Mouse (Mus musculus) midbrain, embryonic 15.5 days (tissue): ENCODE results near the gene Trp53bp1. TPM values are rescaled to one million over a fixed set of nuclear protein-coding genes. Genes with fewer than 3 reads are reported as not detected.
A peak's percentile ranks its signal among the peaks of the same experiment; 100 is the strongest.

Source experiments
- ATAC-seq: fragments of 200-750 bp; cut with Nextera tagmentation; replicated peaks from 2 replicates; pipeline ENCODE4 v1.8.0; 2017; ENCODE audit warnings: moderate TSS enrichment
- H3K27ac ChIP-seq: fragments of 300-500 bp; sonication (generic); 2 replicates; pipeline ENCODE4 v1.5.1; 2015; ENCODE audit warnings: mild to moderate bottlenecking, inconsistent platforms
- H3K27me3 ChIP-seq: fragments of 300-500 bp; sonication (generic); replicated peaks from 2 replicates; pipeline ENCODE4 v1.6.1; 2015; ENCODE audit warnings: inconsistent platforms
- H3K36me3 ChIP-seq: fragments of 300-500 bp; sonication (generic); replicated peaks from 2 replicates; pipeline ENCODE4 v1.6.1; 2015; ENCODE audit warnings: inconsistent platforms
- H3K4me1 ChIP-seq: fragments of 300-500 bp; sonication (generic); 2 replicates; pipeline ENCODE4 v1.6.1; 2015; ENCODE audit warnings: inconsistent platforms
- H3K4me2 ChIP-seq: fragments of 300-500 bp; sonication (generic); 2 replicates; pipeline ENCODE4 v1.6.1; 2015; ENCODE audit warnings: inconsistent platforms, mild to moderate bottlenecking, moderate library complexity
- H3K4me3 ChIP-seq: fragments of 300-500 bp; sonication (generic); 2 replicates; pipeline ENCODE4 v1.5.1; 2015; ENCODE audit warnings: mild to moderate bottlenecking, inconsistent platforms
- H3K9ac ChIP-seq: fragments of 300-500 bp; sonication (generic); 2 replicates; pipeline ENCODE4 v1.6.1; 2015; ENCODE audit warnings: mild to moderate bottlenecking, inconsistent platforms
- H3K9me3 ChIP-seq: fragments of 300-500 bp; sonication (generic); 2 replicates; pipeline ENCODE4 v1.6.1; 2016; ENCODE audit warnings: inconsistent platforms
- WGBS: fragments of 180-500 bp; shearing (Covaris S2); methylation state at CpG from one replicate; pipeline ENCODE4 v1.1.7; 2015; ENCODE audit warnings: mixed read lengths; 5-methylcytosine and 5-hydroxymethylcytosine counted together
- polyA plus RNA-seq: library from polyadenylated mRNA; unstranded; fragments of >200 nt; fragmentation: Nextera tagmentation; extraction: Ambion mirVana; gene quantifications from 2 replicates; pipeline ENCODE4 v1.2.1, GENCODE M21; 2015

The Trp53bp1 gene
- polyA plus RNA-seq, 1 experiment from 2014 or later = 214 TPM

DNA sequence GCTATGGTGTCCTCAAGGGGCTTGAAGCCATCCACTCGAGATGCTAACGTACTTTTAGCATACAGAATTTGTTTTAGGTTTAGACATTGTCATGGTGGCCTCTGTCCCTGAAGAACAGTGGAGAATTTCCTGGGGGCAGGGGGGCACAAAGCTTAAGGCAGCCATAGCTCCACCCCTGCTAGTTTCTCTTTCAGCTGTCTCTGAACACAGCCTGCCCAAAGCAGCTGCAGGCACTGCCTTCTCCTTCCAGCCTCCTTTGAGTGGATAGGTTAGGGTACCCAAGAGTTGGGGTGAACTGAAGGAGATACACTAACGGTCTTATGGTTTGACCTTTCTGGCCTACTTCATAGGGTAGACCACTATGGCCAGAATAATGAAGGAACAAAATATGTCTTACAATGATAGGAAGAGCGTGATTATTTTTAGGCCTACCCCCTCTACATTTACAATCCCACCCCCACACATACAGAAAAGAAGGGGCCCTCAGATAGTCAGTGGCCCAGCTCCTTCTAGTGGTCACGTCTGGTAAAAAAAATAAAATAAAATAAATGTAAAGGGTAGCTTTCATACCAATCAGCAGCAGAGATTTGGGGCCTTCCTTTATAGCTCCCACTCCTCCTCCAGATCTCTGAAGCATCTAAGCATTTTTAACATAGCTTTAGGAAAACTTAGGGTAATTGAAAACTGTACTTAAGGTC, 21.3 kb upstream of the Trp53bp1 start:
- WGBS = 69% methylated on average over 5 of the region's 5 CpGs
- Histone ChIP-seq H3K9me3 (no peaks in the 10 kb centered on the region), H3K27me3 (no peaks in the 10 kb centered on the region), H3K4me3 (no peak overlapping the region), H3K36me3 (no peaks in the 10 kb centered on the region), H3K4me2 (no peak overlapping the region), H3K4me1 (peaks cover 68% of the 10 kb centered on the region), H3K9ac (no peak overlapping the region), H3K27ac (no peak overlapping the region)
- ATAC-seq = no peak

DNA sequence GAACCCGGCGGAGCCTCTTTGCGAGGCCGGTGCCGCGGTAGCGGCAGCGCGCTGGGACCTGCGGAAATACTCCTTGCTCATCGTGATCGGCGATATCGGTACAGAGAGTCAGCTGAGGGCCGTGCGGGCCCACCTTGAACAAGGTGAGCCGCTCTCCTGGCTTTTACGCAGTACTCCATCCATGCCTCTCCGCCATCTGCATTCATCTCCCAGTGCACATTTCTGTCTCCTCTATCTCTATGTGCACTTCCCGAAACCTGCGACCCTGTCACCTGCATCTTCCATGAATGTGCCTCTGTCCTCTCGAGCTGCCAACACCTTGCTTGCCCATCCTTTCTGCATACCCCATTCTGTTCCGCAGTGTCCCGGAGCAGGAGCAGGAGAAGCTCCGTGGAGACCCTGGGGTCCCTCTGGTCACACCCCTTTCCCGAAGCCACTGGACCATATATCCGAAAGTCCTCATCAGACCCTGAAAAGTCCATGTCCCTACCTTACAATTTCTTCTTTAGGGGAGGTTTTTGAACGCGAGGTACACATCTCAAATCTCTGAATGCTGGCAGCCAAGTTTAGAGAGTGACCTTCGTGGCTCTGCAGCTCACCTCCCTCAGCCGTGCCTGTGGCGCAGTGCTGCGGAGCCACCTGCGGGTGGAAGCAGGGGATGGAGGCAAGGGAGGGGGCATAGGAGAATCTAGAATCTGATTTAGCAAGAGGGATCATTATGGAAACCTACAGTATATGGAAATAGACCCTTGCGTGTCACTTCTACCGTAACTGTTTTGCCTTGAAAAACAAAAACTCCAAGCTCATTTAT, 18.7 kb upstream of the Trp53bp1 start:
- H3K9me3 ChIP-seq = no peaks in the 10 kb centered on the region
- H3K4me3 ChIP-seq = peak overlapping the region; percentile 80
- H3K4me2 ChIP-seq = peak overlapping the region; percentile 90
- H3K4me1 ChIP-seq = peaks cover 51% of the 10 kb centered on the region
- WGBS = 3% methylated on average over 36 of the region's 36 CpGs
- peak overlapping the region; percentile 61 for H3K9ac ChIP-seq
- peak overlapping the region; percentile 91 for H3K27ac ChIP-seq
- peak; percentile 73 for ATAC-seq
- H3K27me3 ChIP-seq = no peaks in the 10 kb centered on the region
- H3K36me3 ChIP-seq = no peaks in the 10 kb centered on the region

DNA sequence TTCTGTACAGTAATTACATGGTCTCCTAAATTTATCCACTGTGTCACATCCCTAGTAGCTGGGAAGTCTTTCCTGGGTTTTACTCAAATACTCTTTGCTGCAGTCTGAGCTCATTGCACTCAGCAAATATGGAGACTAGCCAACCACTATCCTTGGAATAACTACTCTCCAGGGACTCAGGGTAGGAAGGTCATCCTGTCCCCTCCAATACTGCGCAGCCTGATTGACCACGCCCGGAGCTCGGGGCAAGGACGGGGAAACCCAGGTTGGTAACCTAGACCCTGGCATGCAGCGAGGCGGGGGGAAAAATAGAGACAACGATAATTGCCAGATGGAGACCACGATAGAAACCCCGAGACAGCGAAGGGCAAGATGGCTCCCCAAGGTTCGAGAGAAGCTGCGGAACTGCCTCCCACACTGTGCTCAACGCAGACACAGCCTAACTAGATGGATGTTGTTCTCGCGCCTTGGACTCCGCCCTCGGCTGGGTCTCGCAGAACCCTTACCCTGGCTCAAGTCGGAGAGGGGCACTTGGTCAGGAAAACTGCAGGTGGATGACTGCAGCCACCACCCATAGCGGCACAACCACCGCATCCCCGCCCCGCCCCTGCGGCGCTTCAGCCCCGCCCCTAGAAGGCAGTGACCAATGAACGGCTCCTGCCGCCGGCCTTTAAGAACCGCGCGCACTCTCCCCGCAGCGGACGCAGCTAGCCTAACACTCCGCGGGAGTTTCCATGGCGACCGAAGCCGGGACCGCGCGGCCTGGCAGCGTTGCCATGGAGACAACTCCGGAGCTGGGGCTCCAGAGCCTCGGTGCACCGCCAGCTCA, 17.9 kb upstream of the Trp53bp1 start, which contains the start of gene Map1a:
Gene Map1a (plus strand): TSS at position 700 of the 829 bp plus-strand sequence.
- Histone ChIP-seq H3K27me3 (no peaks in the 10 kb centered on the region), H3K4me1 (peaks cover 43% of the 10 kb centered on the region), H3K4me3 (peak within 1 kb of the TSS; percentile 80), H3K9ac (peak within 1 kb of the TSS; percentile 61), H3K27ac (peak within 1 kb of the TSS; percentile 91), H3K36me3 (no peaks in the 10 kb centered on the region), H3K4me2 (peak within 1 kb of the TSS; percentile 90), H3K9me3 (no peaks in the 10 kb centered on the region)
- WGBS = under 1% methylated on average over 48 of the region's 48 CpGs
- ATAC-seq = peak; percentile 97

DNA sequence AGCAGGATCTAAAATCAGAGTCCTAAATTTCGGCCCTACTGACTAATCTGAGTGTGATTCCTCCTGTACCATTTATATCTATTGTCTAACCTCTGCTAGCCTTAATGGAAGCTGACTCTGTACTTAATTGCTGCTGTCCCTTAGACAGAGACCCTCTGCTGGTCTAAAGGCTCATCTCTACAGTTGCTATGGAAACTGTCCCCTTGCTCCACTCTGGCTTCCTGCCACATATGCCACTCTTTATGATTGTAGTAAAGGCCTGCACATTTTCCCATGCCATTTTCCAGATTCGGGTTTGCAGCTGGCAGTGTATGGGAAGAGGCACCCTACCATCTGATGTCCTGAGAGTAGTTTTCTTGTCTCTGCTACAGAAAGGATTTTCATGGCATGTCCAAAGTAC, 16.6 kb upstream of the Trp53bp1 start:
- peak overlapping the region; percentile 57 for H3K9ac ChIP-seq
- ATAC-seq = no peak
- H3K9me3 ChIP-seq = no peaks in the 10 kb centered on the region
- H3K4me2 ChIP-seq = peak overlapping the region; percentile 90; the same call in 1 of the 2 replicates
- peaks cover 35% of the 10 kb centered on the region for H3K4me1 ChIP-seq
- 37% methylated on average over 2 of the region's 2 CpGs for WGBS
- no peak overlapping the region for H3K4me3 ChIP-seq
- peak overlapping the region; percentile 91 for H3K27ac ChIP-seq
- H3K27me3 ChIP-seq = no peaks in the 10 kb centered on the region
- no peaks in the 10 kb centered on the region for H3K36me3 ChIP-seq

DNA sequence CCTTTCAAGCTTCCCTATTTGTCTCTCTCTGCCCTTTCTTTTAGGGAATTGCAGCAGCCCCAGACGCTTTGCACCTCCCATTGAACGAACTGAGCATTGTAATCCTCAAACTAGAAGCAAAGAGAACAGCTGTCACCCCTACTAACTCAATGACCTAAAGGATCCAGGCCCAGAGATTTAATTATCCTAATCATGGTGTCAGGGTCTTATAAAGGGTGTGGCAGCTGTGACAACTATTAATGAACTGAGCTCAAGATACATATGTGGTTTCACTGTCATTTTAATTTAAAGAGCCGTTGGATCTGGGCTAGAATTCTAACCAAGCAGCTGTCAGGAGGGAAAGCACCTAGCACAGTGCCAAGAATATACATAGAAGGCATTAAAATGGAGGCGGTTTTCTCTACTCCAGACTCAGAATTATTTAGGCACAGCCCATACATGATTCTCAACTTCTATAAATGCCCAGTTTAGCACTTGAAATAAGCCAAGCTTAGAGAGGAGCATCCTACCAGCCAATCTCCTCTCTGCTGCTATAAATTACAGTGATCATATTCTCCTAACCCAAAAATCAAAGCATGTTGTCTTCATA, 815 bp upstream of the Trp53bp1 start:
- H3K4me2 ChIP-seq = peak overlapping the region; percentile 65
- peak; percentile 17; the same call in 1 of the 2 replicates for ATAC-seq
- peaks cover 40% of the 10 kb centered on the region for H3K4me1 ChIP-seq
- H3K27ac ChIP-seq = peak overlapping the region; percentile 98
- H3K36me3 ChIP-seq = peaks cover 4% of the 10 kb centered on the region; the same call in 1 of the 2 replicates
- WGBS = 8% methylated on average over 4 of the region's 4 CpGs
- peak overlapping the region; percentile 91 for H3K9ac ChIP-seq
- H3K4me3 ChIP-seq = peak overlapping the region; percentile 78
- H3K9me3 ChIP-seq = no peaks in the 10 kb centered on the region
- no peaks in the 10 kb centered on the region for H3K27me3 ChIP-seq

DNA sequence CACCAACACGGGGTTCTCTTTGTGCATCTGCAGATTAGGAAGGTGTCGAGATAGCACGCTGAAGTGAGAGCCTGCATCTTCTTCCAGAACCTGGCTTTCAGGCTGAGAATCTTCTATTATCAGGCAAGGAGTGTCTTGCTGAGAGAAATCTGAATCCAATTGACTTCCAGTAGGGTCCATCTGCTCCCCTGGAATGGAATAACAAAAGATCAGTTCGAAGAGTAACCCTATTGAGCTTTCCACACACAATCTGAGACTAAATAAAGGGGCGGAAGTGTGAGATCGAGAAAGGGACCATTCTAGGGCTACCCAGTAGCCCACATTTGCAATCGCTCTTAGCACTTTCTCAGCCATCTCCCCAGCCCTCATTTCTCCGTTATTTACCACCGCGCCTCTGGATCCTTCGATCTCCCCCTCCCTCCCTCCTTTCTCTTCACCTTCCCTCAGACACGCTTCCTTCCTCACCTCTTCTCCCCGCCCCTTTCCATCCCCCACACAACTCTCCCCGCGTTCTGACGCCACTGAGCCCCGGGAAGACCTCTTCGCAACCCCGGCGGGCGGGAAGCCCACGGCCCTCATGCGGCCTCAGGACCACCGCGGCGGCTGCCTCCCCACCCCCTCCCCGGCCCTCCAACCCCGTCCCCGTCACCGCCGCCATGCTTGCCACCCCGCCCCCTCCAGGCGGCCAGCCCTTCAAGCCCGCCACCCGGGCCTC, 529 bp downstream of the Trp53bp1 start:
- Histone ChIP-seq H3K9ac (peak overlapping the region; percentile 91), H3K4me1 (peaks cover 45% of the 10 kb centered on the region), H3K4me3 (peak overlapping the region; percentile 78), H3K36me3 (peaks cover 7% of the 10 kb centered on the region; the same call in 1 of the 2 replicates), H3K4me2 (peak overlapping the region; percentile 65), H3K27ac (peak overlapping the region; percentile 98), H3K9me3 (no peaks in the 10 kb centered on the region), H3K27me3 (no peaks in the 10 kb centered on the region)
- whole genome bisulfite sequencing = 0% methylated on average over 34 of the region's 35 CpGs
- peak; percentile 87 for ATAC-seq

DNA sequence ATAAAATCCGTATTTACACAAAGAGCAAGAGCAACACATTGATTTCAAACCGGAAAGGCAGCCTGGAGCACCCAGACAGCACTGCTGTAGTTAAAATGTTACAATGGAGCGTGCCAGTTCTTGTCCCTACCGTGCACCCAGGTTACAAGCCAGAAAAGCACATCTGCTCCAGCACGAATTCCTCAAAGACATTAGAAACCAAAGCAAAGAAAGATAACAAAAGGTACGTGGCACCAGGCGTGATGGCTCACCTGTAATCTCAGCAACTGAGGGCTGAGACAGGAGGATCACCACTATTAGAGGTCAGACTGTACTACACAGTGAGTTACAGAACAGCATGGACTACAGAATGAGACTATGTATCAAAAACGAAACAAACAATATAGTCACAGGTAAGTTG, 2.8 kb downstream of the Trp53bp1 start:
- no peak overlapping the region for H3K9ac ChIP-seq
- WGBS = 78% methylated on average over 8 of the region's 8 CpGs

DNA sequence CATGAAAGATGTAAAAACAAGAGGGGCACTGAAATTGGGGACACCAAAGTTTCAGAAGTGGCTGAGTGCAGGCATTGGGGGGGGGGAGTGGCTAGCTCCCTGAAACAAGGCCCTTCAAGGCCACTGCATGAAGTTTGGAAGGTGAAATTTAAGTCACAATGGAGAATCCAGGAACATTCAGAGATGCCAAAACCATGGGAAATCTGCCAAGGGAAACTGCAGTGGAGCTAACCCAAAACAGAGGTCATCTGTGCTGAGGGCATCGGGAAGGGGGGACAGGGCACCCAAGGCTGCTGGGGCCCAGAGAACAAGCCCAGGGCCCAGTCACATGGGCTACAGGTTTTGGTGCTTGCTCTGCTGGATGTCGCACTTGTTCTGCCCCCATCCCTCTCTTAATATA, 21.4 kb downstream of the Trp53bp1 start:
- 94% methylated on average over 2 of the region's 2 CpGs for WGBS
- H3K27ac ChIP-seq = no peak overlapping the region
- H3K9ac ChIP-seq = no peak overlapping the region
- no peak for ATAC-seq
- no peaks in the 10 kb centered on the region for H3K4me1 ChIP-seq
- H3K36me3 ChIP-seq = peaks cover 89% of the 10 kb centered on the region
- H3K4me3 ChIP-seq = no peak overlapping the region
- H3K4me2 ChIP-seq = no peak overlapping the region
- H3K9me3 ChIP-seq = no peaks in the 10 kb centered on the region
- H3K27me3 ChIP-seq = no peaks in the 10 kb centered on the region

More for the DNA sequence above, 2.8 kb downstream of the Trp53bp1 start:
- no peak overlapping the region for H3K27ac ChIP-seq
- no peaks in the 10 kb centered on the region for H3K27me3 ChIP-seq
- no peak overlapping the region for H3K4me3 ChIP-seq
- peaks cover 15% of the 10 kb centered on the region; the same call in 1 of the 2 replicates for H3K36me3 ChIP-seq
- H3K4me1 ChIP-seq = peaks cover 45% of the 10 kb centered on the region
- H3K4me2 ChIP-seq = peak overlapping the region; percentile 23; the same call in 1 of the 2 replicates
- no peak for ATAC-seq
- H3K9me3 ChIP-seq = no peaks in the 10 kb centered on the region

DNA sequence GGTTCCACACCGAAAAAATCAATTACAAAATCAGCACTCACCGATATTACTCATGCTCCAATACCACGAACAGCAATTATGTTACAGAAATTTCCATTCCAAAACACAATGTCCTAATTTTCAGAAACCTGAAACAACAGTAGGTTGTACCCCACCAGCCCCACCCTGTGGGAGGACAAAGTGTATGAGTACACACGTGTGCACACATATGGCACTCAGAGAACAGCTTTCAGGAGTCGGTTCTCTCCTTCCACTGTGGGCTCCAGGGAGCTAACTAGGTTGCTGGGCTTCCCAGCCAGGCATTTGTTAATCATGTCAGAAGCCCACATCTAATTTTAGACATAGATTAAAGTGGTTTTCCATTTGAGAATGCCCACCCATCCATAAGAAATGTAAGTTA, 27.1 kb downstream of the Trp53bp1 start:
- H3K4me2 ChIP-seq = no peak overlapping the region
- no peaks in the 10 kb centered on the region for H3K9me3 ChIP-seq
- no peak overlapping the region for H3K4me3 ChIP-seq
- peaks cover 68% of the 10 kb centered on the region for H3K36me3 ChIP-seq
- no peaks in the 10 kb centered on the region for H3K4me1 ChIP-seq
- H3K9ac ChIP-seq = no peak overlapping the region
- 95% methylated on average over 5 of the region's 5 CpGs for WGBS
- ATAC-seq = no peak
- no peak overlapping the region for H3K27ac ChIP-seq
- H3K27me3 ChIP-seq = no peaks in the 10 kb centered on the region

DNA sequence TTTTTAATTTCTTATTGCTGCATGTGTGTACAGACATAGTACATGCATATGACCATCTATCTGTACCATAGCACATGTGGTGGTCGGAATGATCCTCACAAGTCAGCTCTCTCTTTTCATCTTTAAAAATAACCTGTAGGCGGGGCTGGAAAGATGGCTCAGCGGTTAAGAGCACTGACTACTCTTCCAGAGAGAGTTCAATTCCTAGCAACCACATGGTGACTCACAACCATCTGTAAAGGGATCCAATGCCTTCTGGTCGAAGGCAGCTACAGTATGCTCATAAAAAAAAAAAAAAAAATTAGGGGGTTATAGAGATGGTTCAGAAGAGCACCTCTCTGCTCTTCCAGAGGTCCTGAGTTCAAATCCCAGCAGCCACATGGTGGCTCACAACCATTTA, 31.8 kb downstream of the Trp53bp1 start:
- Histone ChIP-seq H3K27ac (no peak overlapping the region), H3K4me1 (no peaks in the 10 kb centered on the region), H3K9me3 (no peaks in the 10 kb centered on the region), H3K4me3 (no peak overlapping the region), H3K36me3 (peaks cover 50% of the 10 kb centered on the region), H3K27me3 (no peaks in the 10 kb centered on the region), H3K4me2 (no peak overlapping the region), H3K9ac (no peak overlapping the region)
- ATAC-seq = no peak
- WGBS = 91% methylated on average over 4 of the region's 4 CpGs

DNA sequence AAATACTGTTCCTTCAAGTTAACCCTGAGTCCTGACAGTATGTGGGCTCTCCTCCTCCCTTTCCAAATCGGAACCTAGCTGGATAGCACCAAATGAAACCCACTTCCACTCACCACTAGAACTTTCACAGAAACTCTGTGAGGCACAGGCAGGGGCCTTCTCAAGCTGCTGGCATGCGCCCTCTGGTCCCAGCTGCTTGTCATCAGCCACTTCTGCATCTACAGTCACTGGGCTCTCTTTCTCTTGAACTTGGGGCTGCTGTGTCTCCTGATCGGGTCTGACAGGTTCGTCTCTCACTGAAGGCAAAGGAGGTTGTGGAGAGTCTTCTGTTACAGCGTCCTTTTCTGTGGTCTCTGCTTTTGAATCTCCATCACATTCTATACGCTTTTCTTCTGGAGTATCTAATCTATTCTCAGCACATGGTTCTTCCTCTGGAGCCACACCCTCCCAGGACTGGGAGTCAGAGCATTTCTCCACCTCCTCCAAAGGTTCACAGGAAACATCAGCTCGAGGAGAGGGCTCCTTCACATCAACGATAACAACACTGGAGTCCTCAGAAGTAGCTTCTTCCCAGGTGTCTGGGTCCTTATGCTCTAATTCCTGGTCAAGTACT, 35.6 kb downstream of the Trp53bp1 start:
- Histone ChIP-seq H3K27ac (no peak overlapping the region), H3K4me1 (no peaks in the 10 kb centered on the region), H3K27me3 (no peaks in the 10 kb centered on the region), H3K4me3 (no peak overlapping the region), H3K4me2 (no peak overlapping the region), H3K9ac (no peak overlapping the region), H3K9me3 (no peaks in the 10 kb centered on the region), H3K36me3 (peaks cover 39% of the 10 kb centered on the region)
- WGBS = 92% methylated on average over 8 of the region's 8 CpGs
- no peak for ATAC-seq
